Mouse (Mus musculus) cerebellum, adult (tissue): Measurements from ENCODE around the gene Spout1.

ENCODE experiments used
- ATAC-seq: cut with Nextera tagmentation; 2 replicates; pipeline ENCODE4 v1.9.2; 2017; ENCODE audit warnings: mild to moderate bottlenecking, moderate library complexity, mixed read lengths; ENCODE audit not compliant: insufficient number of reproducible peaks, low FRiP score, low TSS enrichment

Gene Spout1

GRCm38 (mm10) chr2:30177700-30178675 is at the start of gene Spout1:
Spout1 (minus strand) TSS chr2:30178459.
- ATAC-seq = peak; percentile 97

GRCm38 (mm10) chr2:30216293-30216692 is 38.0 kb upstream of the Spout1 start:
- ATAC-seq = no peak

- ATAC-seq = no peak
Measured at GRCm38 (mm10) chr2:30215493-30215892, 37.2 kb upstream of the Spout1 start.

- no peak for ATAC-seq
Measured at GRCm38 (mm10) chr2:30214745-30215144, 36.5 kb upstream of the Spout1 start.

- no peak for ATAC-seq
Measured at GRCm38 (mm10) chr2:30212951-30213350, 34.7 kb upstream of the Spout1 start.

- no peak for ATAC-seq
Measured at GRCm38 (mm10) chr2:30212169-30212545, 33.9 kb upstream of the Spout1 start.

GRCm38 (mm10) chr2:30211408-30212168 is 33.3 kb upstream of the Spout1 start:
- no peak for ATAC-seq

GRCm38 (mm10) chr2:30207886-30208285 is 29.6 kb upstream of the Spout1 start:
- no peak for ATAC-seq

GRCm38 (mm10) chr2:30207401-30207800 is 29.1 kb upstream of the Spout1 start:
- no peak for ATAC-seq

- ATAC-seq = peak; percentile 94
Measured at GRCm38 (mm10) chr2:30205629-30206357, 27.5 kb upstream of the Spout1 start, which contains the start of gene Kyat1. Kyat1 (minus strand) TSS chr2:30205847.

- ATAC-seq = no peak
Measured at GRCm38 (mm10) chr2:30205255-30205628, 27.0 kb upstream of the Spout1 start.

- ATAC-seq = no peak
Measured at GRCm38 (mm10) chr2:30203439-30203838, 25.2 kb upstream of the Spout1 start.

GRCm38 (mm10) chr2:30200388-30200925 is 22.2 kb upstream of the Spout1 start:
- ATAC-seq = no peak

- ATAC-seq = no peak
Measured at GRCm38 (mm10) chr2:30199984-30200383, 21.7 kb upstream of the Spout1 start.

GRCm38 (mm10) chr2:30198021-30198420 is 19.8 kb upstream of the Spout1 start:
- no peak for ATAC-seq

- ATAC-seq = no peak
Measured at GRCm38 (mm10) chr2:30194656-30195055, 16.4 kb upstream of the Spout1 start.

- ATAC-seq = no peak
Measured at GRCm38 (mm10) chr2:30191790-30192580, 13.7 kb upstream of the Spout1 start.

- no peak for ATAC-seq
Measured at GRCm38 (mm10) chr2:30185681-30186080, 7.4 kb upstream of the Spout1 start.

GRCm38 (mm10) chr2:30185276-30185675 is 7.0 kb upstream of the Spout1 start:
- ATAC-seq = no peak

- ATAC-seq = no peak
Measured at GRCm38 (mm10) chr2:30183721-30184120, 5.5 kb upstream of the Spout1 start.
